Mouse (Mus musculus) bone marrow, adult 2 months (tissue): ENCODE data around the gene Dicer1.

Experiments used
- CTCF ChIP-seq: fragments of 200-500 bp; IDR thresholded peaks from 2 replicates; pipeline ENCODE4 v1.5.1; 2011; ENCODE audit warnings: low read length, control low read depth; ENCODE audit not compliant: control insufficient read depth, insufficient read depth
- POLR2A ChIP-seq: fragments of 200-500 bp; IDR thresholded peaks from 2 replicates; pipeline ENCODE4 v1.6.1; 2011; ENCODE audit warnings: low read depth, mild to moderate bottlenecking, control low read depth, low read length, borderline replicate concordance; ENCODE audit not compliant: control insufficient read depth

GRCm38 (mm10) chr12:104716409-104716808, 35.3 kb downstream of the Dicer1 start:
- TF ChIP-seq CTCF, result no peak
- TF ChIP-seq POLR2A, result no peak
